Mouse (Mus musculus): Measurements from ENCODE around the gene Cyb5b. TPM values are rescaled to one million over a fixed set of nuclear protein-coding genes. Genes with fewer than 3 reads are reported as not detected.

The Cyb5b gene
- polyA plus RNA-seq, 1 experiment from 2014 or later: 54.9 TPM

DNA sequence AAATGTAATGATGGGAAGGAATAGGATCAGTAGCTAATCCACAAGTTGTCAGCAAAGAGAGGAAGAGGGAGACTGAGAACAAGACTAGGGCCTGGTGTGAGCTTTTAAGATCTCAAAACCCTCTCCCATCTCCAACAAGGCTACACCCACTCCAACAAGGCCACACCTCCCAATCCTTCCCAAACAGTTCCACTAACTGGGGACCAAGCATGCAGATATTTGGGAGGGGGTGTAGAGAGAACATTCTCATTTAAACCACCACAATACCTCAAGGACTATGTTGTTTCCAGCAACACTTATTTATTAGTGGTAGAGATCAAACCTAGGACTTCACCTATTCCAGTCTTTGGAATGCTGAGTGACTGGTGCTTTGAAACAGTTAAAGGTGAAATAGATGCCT is 6.4 kb downstream of the Cyb5b start:
- Histone ChIP-seq H3K27ac (ENCODE audit: low read length) (no peak overlapping the region), H3K27me3 (ENCODE audit: control insufficient read depth, insufficient read depth, low read length) (no peaks in the 10 kb centered on the region), H3K36me3 (ENCODE audit: control insufficient read depth, insufficient read depth) (peaks cover 31% of the 10 kb centered on the region), H3K4me3 (ENCODE audit: low read length) (no peak overlapping the region), H3K4me2 (ENCODE audit: low read depth, low read length) (no peak overlapping the region), H3K9ac (ENCODE audit: low read length) (no peak overlapping the region), H3K9me3 (replicated peaks; ENCODE audit: control insufficient read depth, low read length) (no peaks in the 10 kb centered on the region), H3K4me1 (ENCODE audit: control insufficient read depth, insufficient read depth, low read length) (peaks cover 5% of the 10 kb centered on the region)
- no peak for ATAC-seq (replicated peaks; ENCODE audit: extremely low read depth, insufficient read depth, low FRiP score)

DNA sequence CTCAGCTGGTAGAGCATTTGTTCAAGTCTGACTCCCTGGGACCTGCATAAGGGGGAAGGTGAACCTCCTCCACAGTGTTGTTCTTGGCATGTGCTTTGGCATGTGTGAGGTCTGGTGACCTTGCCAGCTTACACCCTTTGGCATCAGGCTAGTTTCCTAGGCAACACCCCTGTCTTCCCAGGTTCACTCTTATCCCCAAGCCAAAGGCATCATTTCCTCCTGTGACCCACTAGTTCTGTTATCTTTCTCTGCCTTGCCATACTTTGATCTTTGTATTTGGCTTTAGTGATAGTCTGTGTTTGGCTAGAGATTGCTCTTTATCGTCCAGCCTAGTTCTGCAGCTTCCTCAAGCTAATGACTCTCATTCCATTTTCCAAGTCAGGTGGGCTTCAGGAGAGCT is 7.4 kb downstream of the Cyb5b start:
- H3K4me3 ChIP-seq (ENCODE audit: low read length): no peak overlapping the region
- no peak overlapping the region for H3K27ac ChIP-seq (ENCODE audit: low read length)
- H3K9ac ChIP-seq (ENCODE audit: low read length): no peak overlapping the region
- no peaks in the 10 kb centered on the region for H3K9me3 ChIP-seq (replicated peaks; ENCODE audit: control insufficient read depth, low read length)
- H3K4me2 ChIP-seq (ENCODE audit: low read depth, low read length): no peak overlapping the region
- peak; percentile 52; the same call in 1 of the 2 replicates for ATAC-seq (replicated peaks; ENCODE audit: extremely low read depth, insufficient read depth, low FRiP score)
- H3K36me3 ChIP-seq (ENCODE audit: control insufficient read depth, insufficient read depth): peaks cover 31% of the 10 kb centered on the region
- H3K4me1 ChIP-seq (ENCODE audit: control insufficient read depth, insufficient read depth, low read length): peaks cover 5% of the 10 kb centered on the region
- 26% methylated on average over 1 of the region's 1 CpGs for WGBS
- H3K27me3 ChIP-seq (ENCODE audit: control insufficient read depth, insufficient read depth, low read length): no peaks in the 10 kb centered on the region

DNA sequence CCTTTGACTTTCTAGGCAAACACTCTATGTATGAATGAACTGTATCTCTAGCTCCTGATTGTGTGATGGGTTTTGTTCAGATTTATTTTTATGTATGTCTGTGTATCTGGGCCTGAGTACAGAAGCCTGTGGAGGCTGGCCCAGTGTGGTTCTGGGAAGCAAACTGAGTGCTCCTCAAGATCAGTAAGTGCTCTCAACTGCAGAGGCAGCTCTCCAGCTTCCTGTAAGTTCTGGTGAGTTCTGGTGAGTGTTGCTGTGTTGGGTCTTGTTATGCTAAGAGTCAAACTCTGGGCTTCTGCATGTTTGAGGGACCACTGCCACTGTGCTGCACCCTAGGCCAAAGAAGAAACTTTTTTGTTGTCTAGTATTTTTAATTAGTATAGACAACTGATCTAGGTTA is 8.4 kb downstream of the Cyb5b start:
- Histone ChIP-seq H3K4me3 (ENCODE audit: low read length) (no peak overlapping the region), H3K27me3 (ENCODE audit: control insufficient read depth, insufficient read depth, low read length) (no peaks in the 10 kb centered on the region), H3K4me2 (ENCODE audit: low read depth, low read length) (no peak overlapping the region), H3K27ac (ENCODE audit: low read length) (no peak overlapping the region), H3K36me3 (ENCODE audit: control insufficient read depth, insufficient read depth) (peaks cover 26% of the 10 kb centered on the region), H3K9ac (ENCODE audit: low read length) (no peak overlapping the region), H3K4me1 (ENCODE audit: control insufficient read depth, insufficient read depth, low read length) (peaks cover 5% of the 10 kb centered on the region; the same call in 1 of the 2 replicates), H3K9me3 (replicated peaks; ENCODE audit: control insufficient read depth, low read length) (no peaks in the 10 kb centered on the region)
- no peak for ATAC-seq (replicated peaks; ENCODE audit: extremely low read depth, insufficient read depth, low FRiP score)

DNA sequence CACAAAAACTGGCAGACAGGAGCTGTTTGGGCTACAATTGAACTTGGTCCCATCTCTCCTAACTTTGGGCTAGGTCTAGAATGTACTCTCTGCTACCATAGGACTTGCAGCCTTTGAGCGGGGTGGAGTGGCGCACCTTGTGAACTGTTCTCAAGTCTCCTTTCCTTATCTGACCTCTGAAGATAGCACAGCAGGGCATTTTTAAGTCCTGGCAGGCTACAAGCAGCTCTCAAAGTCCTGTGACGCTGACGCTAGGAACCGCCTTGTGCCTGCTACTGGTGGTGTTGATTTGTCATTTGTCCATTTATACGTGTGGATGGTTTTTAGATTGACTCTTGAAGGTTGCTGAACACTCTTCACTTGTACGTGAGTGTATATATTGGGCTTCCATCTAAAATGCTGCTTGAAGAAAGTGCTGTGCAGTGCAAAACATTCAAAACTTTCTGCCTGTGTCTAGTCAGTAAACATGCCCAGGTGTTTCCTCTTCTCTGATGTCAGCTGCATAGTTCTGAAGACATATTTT is 13.9 kb downstream of the Cyb5b start:
- ATAC-seq (replicated peaks; ENCODE audit: extremely low read depth, insufficient read depth, low FRiP score): peak; percentile 29; the same call in 1 of the 2 replicates
- peaks cover 11% of the 10 kb centered on the region for H3K36me3 ChIP-seq (ENCODE audit: control insufficient read depth, insufficient read depth)
- peaks cover 23% of the 10 kb centered on the region for H3K4me1 ChIP-seq (ENCODE audit: control insufficient read depth, insufficient read depth, low read length)
- peak overlapping the region; percentile 28; the same call in 1 of the 2 replicates for H3K9ac ChIP-seq (ENCODE audit: low read length)
- 38% methylated on average over 7 of the region's 7 CpGs for WGBS
- H3K9me3 ChIP-seq (replicated peaks; ENCODE audit: control insufficient read depth, low read length): no peaks in the 10 kb centered on the region
- peak overlapping the region; percentile 81 for H3K27ac ChIP-seq (ENCODE audit: low read length)
- H3K4me3 ChIP-seq (ENCODE audit: low read length): no peak overlapping the region
- H3K27me3 ChIP-seq (ENCODE audit: control insufficient read depth, insufficient read depth, low read length): no peaks in the 10 kb centered on the region
- H3K4me2 ChIP-seq (ENCODE audit: low read depth, low read length): no peak overlapping the region

DNA sequence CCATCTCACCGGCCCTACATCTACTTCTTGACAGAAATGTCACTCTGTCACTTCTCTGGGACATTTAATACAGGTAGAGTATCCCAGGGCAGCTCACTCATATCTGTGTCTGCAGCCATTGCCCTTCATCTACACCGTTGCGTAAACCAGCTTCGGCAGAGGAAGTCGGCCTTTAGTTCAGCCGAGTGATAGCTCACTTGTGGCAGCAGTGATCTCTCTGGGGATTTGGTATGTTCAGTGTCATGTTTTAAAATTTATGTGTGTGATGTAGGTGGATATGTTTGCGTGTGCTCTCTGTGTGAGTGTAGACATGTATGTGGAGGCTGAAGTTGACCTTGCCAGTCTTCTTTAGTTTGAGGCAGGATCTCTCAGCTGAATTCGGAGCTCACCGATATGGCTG is 15.3 kb downstream of the Cyb5b start:
- Histone ChIP-seq H3K27me3 (ENCODE audit: control insufficient read depth, insufficient read depth, low read length) (no peaks in the 10 kb centered on the region), H3K9me3 (replicated peaks; ENCODE audit: control insufficient read depth, low read length) (no peaks in the 10 kb centered on the region), H3K4me3 (ENCODE audit: low read length) (no peak overlapping the region), H3K36me3 (ENCODE audit: control insufficient read depth, insufficient read depth) (peaks cover 24% of the 10 kb centered on the region), H3K27ac (ENCODE audit: low read length) (0 out of 2 replicates have a peak overlapping the region, but pooled peaks have one; percentile 10), H3K4me2 (ENCODE audit: low read depth, low read length) (no peak overlapping the region), H3K9ac (ENCODE audit: low read length) (no peak overlapping the region), H3K4me1 (ENCODE audit: control insufficient read depth, insufficient read depth, low read length) (peaks cover 23% of the 10 kb centered on the region)
- 82% methylated on average over 9 of the region's 9 CpGs for WGBS
- ATAC-seq (replicated peaks; ENCODE audit: extremely low read depth, insufficient read depth, low FRiP score): no peak

DNA sequence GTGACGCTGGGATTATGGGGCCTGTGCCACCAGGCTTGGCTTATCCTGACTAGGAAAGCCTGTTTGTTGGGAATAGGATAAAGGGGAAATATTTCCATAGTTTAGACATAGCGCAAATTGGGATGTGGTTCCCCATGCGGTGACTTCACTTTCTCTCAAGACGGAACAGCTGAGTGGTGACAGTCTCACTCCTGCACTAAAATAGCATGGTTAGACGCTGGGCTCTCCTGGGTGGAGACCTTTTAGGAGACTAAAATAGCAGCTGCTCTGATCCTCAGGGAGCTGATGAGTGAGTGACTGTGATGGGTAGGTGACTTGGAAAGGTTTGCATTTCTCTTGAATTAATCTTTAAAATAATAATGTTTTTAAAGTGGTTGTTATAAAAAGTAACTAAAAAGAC is 17.4 kb downstream of the Cyb5b start:
- peak overlapping the region; percentile 50; the same call in 1 of the 2 replicates for H3K9ac ChIP-seq (ENCODE audit: low read length)
- H3K4me2 ChIP-seq (ENCODE audit: low read depth, low read length): peak overlapping the region; percentile 58
- peak overlapping the region; percentile 17 for H3K4me3 ChIP-seq (ENCODE audit: low read length)
- ATAC-seq (replicated peaks; ENCODE audit: extremely low read depth, insufficient read depth, low FRiP score): peak; percentile 79
- 42% methylated on average over 5 of the region's 5 CpGs for WGBS
- H3K36me3 ChIP-seq (ENCODE audit: control insufficient read depth, insufficient read depth): peaks cover 25% of the 10 kb centered on the region
- peaks cover 32% of the 10 kb centered on the region for H3K4me1 ChIP-seq (ENCODE audit: control insufficient read depth, insufficient read depth, low read length)
- H3K27me3 ChIP-seq (ENCODE audit: control insufficient read depth, insufficient read depth, low read length): no peaks in the 10 kb centered on the region
- H3K9me3 ChIP-seq (replicated peaks; ENCODE audit: control insufficient read depth, low read length): no peaks in the 10 kb centered on the region
- H3K27ac ChIP-seq (ENCODE audit: low read length): peak overlapping the region; percentile 93

DNA sequence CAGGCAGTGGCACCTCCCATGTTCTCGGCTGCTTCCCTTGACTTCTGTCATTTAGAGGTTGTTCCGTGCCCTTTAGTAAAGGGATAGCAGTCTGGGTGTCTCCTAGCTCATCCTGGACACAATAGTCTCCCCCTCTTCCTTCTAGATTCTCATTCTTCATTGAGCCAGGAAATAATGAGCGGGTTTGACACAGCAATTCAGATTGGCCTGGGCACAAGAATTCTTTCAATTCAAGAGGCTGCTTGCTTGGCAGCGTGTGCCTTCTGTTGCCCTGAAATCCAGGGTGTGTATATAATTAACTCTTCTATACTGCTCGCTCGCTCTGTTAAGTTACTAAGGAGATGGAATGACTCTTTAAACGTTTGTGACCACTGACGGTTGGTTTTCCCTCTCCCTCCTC is 21.7 kb downstream of the Cyb5b start:
- H3K9me3 ChIP-seq (replicated peaks; ENCODE audit: control insufficient read depth, low read length): no peaks in the 10 kb centered on the region
- 62% methylated on average over 8 of the region's 8 CpGs for WGBS
- peak overlapping the region; percentile 90 for H3K27ac ChIP-seq (ENCODE audit: low read length)
- H3K4me2 ChIP-seq (ENCODE audit: low read depth, low read length): peak overlapping the region; percentile 37; the same call in 1 of the 2 replicates
- H3K9ac ChIP-seq (ENCODE audit: low read length): 0 out of 2 replicates have a peak overlapping the region, but pooled peaks have one; percentile 26
- H3K27me3 ChIP-seq (ENCODE audit: control insufficient read depth, insufficient read depth, low read length): no peaks in the 10 kb centered on the region
- peaks cover 34% of the 10 kb centered on the region for H3K36me3 ChIP-seq (ENCODE audit: control insufficient read depth, insufficient read depth)
- peak; percentile 49; the same call in 1 of the 2 replicates for ATAC-seq (replicated peaks; ENCODE audit: extremely low read depth, insufficient read depth, low FRiP score)
- no peak overlapping the region for H3K4me3 ChIP-seq (ENCODE audit: low read length)
- peaks cover 26% of the 10 kb centered on the region for H3K4me1 ChIP-seq (ENCODE audit: control insufficient read depth, insufficient read depth, low read length)

DNA sequence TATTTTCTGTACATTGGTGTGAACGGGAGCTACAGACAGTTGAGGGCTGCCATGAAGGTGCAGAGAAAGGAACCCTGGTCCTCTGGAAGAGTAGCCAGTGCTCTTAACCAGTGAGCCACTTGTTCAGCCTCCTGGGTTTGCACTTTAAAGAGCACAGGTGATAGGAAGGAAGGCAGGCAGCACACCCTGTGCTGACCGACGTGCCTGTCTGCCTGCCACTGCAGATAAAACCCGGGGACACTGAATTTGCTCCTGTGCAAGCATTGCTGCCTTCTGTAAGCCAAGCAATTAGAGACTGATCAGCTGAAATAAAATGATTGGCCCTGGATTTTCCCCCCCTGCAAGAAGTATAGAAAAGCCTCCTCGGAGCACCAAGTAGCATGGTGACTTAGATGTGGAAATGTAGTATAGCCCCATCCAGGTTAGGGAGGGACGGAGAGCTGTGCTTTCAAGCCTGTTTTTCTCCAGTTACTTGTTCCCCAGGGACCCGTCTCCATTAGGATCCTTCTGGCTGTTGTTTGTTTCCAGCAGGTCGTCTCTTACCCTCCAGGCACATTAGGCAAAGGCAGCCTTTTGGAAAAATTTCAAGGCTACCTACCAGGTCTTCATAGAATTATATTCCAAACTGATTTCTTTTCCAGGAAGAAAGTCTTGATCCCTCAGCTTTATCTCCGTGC is 22.7 kb downstream of the Cyb5b start:
- H3K4me3 ChIP-seq (ENCODE audit: low read length): no peak overlapping the region
- peaks cover 3% of the 10 kb centered on the region for H3K9me3 ChIP-seq (replicated peaks; ENCODE audit: control insufficient read depth, low read length)
- H3K27ac ChIP-seq (ENCODE audit: low read length): peak overlapping the region; percentile 90
- no peak overlapping the region for H3K4me2 ChIP-seq (ENCODE audit: low read depth, low read length)
- H3K27me3 ChIP-seq (ENCODE audit: control insufficient read depth, insufficient read depth, low read length): no peaks in the 10 kb centered on the region
- H3K36me3 ChIP-seq (ENCODE audit: control insufficient read depth, insufficient read depth): peaks cover 42% of the 10 kb centered on the region
- peaks cover 22% of the 10 kb centered on the region for H3K4me1 ChIP-seq (ENCODE audit: control insufficient read depth, insufficient read depth, low read length)
- 0 out of 2 replicates have a peak, but pooled peaks have one; percentile 43 for ATAC-seq (replicated peaks; ENCODE audit: extremely low read depth, insufficient read depth, low FRiP score)
- WGBS: 69% methylated on average over 9 of the region's 9 CpGs
- no peak overlapping the region; the same call in 1 of the 2 replicates for H3K9ac ChIP-seq (ENCODE audit: low read length)

DNA sequence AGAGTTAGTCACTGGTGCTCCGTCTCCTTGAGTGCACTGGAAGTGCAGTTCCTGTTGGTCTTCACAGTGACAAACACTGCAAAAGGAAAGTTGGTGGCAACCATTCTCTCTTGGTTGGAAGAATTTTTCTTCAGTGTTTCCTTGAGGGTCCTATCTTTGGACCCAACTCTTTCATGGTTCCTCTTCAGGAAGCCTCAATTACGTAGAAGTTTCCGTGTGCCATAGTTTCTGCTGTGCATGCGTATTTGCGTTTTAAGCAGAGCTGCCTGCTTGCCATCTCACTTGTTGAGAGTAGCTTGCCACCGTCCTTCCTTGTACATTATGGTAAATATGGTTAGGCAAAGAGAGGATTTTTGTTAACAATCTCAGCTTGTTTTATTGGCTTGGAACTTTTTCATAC is 30.7 kb downstream of the Cyb5b start:
- Histone ChIP-seq H3K36me3 (ENCODE audit: control insufficient read depth, insufficient read depth) (peaks cover 75% of the 10 kb centered on the region), H3K4me2 (ENCODE audit: low read depth, low read length) (no peak overlapping the region), H3K9ac (ENCODE audit: low read length) (no peak overlapping the region), H3K4me1 (ENCODE audit: control insufficient read depth, insufficient read depth, low read length) (no peaks in the 10 kb centered on the region), H3K4me3 (ENCODE audit: low read length) (no peak overlapping the region), H3K27me3 (ENCODE audit: control insufficient read depth, insufficient read depth, low read length) (no peaks in the 10 kb centered on the region), H3K27ac (ENCODE audit: low read length) (no peak overlapping the region), H3K9me3 (replicated peaks; ENCODE audit: control insufficient read depth, low read length) (peaks cover 11% of the 10 kb centered on the region)
- WGBS: 94% methylated on average over 6 of the region's 6 CpGs
- ATAC-seq (replicated peaks; ENCODE audit: extremely low read depth, insufficient read depth, low FRiP score): no peak

All from heart, embryonic 16.5 days (tissue).